Mouse (Mus musculus): Measurements from ENCODE around the gene Bfsp1. TPM values are rescaled to one million over a fixed set of nuclear protein-coding genes. Genes with fewer than 3 reads are reported as not detected.
A peak's percentile ranks its signal among the peaks of the same experiment; 100 is the strongest.

The Bfsp1 gene
- polyA plus RNA-seq, 1 experiment from 2014 or later: 2.5 TPM

GRCm38 (mm10) chr2:143851354-143852221 is 11.4 kb downstream of the Bfsp1 start:
- Histone ChIP-seq H3K4me2 (replicated peaks) (no peak overlapping the region), H3K4me3 (no peak overlapping the region), H3K4me1 (no peaks in the 10 kb centered on the region), H3K27ac (no peak overlapping the region), H3K27me3 (no peaks in the 10 kb centered on the region), H3K36me3 (no peaks in the 10 kb centered on the region), H3K9ac (no peak overlapping the region), H3K9me3 (no peaks in the 10 kb centered on the region)
- no peak for ATAC-seq (ENCODE audit: insufficient number of reproducible peaks, insufficient read depth, low FRiP score, low TSS enrichment)
- 84% methylated on average over 12 of the region's 12 CpGs for WGBS

- no peaks in the 10 kb centered on the region for H3K4me1 ChIP-seq
- H3K9ac ChIP-seq: no peak overlapping the region
- H3K4me3 ChIP-seq: no peak overlapping the region
- H3K27ac ChIP-seq: no peak overlapping the region
- no peak for ATAC-seq (ENCODE audit: insufficient number of reproducible peaks, insufficient read depth, low FRiP score, low TSS enrichment)
- H3K36me3 ChIP-seq: no peaks in the 10 kb centered on the region
- H3K27me3 ChIP-seq: no peaks in the 10 kb centered on the region
- 56% methylated on average over 3 of the region's 3 CpGs for WGBS
- no peak overlapping the region for H3K4me2 ChIP-seq (replicated peaks)
- H3K9me3 ChIP-seq: no peaks in the 10 kb centered on the region
Measured at GRCm38 (mm10) chr2:143847291-143847690, 15.7 kb downstream of the Bfsp1 start.

DNA sequence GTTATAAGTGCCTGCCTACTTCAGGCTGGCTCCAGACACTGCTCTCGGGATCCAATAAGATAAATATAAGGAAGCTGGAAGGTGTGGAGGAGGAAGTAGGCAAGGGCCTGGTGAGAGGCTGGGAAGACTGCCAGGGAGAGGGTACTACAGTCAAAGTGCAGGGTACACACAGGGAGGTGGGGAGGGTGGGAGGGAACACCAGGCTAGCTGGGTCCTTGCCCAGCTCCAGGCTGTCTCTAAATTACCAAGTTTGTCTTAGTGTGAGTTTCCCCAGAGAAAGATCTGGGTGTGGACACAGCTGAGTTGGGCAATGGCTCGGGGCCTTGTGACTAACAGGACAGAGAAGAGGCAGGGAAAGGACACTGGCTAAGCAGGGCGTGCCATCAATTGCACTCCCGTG is 16.2 kb downstream of the Bfsp1 start:
- no peaks in the 10 kb centered on the region for H3K27me3 ChIP-seq
- no peak overlapping the region for H3K4me3 ChIP-seq
- ATAC-seq (ENCODE audit: insufficient number of reproducible peaks, insufficient read depth, low FRiP score, low TSS enrichment): no peak
- no peaks in the 10 kb centered on the region for H3K36me3 ChIP-seq
- no peak overlapping the region for H3K4me2 ChIP-seq (replicated peaks)
- no peak overlapping the region for H3K9ac ChIP-seq
- no peaks in the 10 kb centered on the region for H3K4me1 ChIP-seq
- H3K27ac ChIP-seq: no peak overlapping the region
- no peaks in the 10 kb centered on the region for H3K9me3 ChIP-seq
- WGBS: 71% methylated on average over 4 of the region's 4 CpGs

DNA sequence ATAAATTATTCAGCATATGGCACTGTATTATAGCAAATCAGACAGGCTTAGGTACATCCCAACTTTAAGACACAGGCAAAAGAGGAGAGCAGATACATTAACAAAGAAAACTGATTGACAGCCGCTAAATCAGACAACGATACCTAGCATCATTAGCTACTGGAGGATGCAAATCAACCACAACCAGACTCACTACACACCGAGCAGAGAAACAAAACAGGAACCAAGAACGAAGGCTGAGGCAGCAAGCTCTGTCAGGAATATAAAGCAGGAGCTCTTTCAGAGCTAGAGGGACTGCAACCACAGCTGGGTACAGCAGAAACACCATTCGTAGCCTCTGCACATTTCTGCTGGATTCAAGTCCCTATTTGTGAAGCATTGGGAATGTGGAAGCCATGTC is 18.2 kb downstream of the Bfsp1 start:
- H3K27me3 ChIP-seq: no peaks in the 10 kb centered on the region
- H3K36me3 ChIP-seq: no peaks in the 10 kb centered on the region
- no peak for ATAC-seq (ENCODE audit: insufficient number of reproducible peaks, insufficient read depth, low FRiP score, low TSS enrichment)
- no peak overlapping the region for H3K4me2 ChIP-seq (replicated peaks)
- no peak overlapping the region for H3K9ac ChIP-seq
- no peaks in the 10 kb centered on the region for H3K4me1 ChIP-seq
- no peaks in the 10 kb centered on the region for H3K9me3 ChIP-seq
- no peak overlapping the region for H3K4me3 ChIP-seq
- H3K27ac ChIP-seq: no peak overlapping the region
- 80% methylated on average over 5 of the region's 5 CpGs for WGBS

GRCm38 (mm10) chr2:143841536-143841935 is 21.4 kb downstream of the Bfsp1 start:
- WGBS: 81% methylated on average over 7 of the region's 7 CpGs
- H3K4me3 ChIP-seq: no peak overlapping the region
- ATAC-seq (ENCODE audit: insufficient number of reproducible peaks, insufficient read depth, low FRiP score, low TSS enrichment): no peak

GRCm38 (mm10) chr2:143840895-143841294 is 22.1 kb downstream of the Bfsp1 start:
- Histone ChIP-seq H3K4me1 (peaks cover 4% of the 10 kb centered on the region; the same call in 1 of the 2 replicates), H3K27ac (no peak overlapping the region), H3K27me3 (no peaks in the 10 kb centered on the region), H3K36me3 (no peaks in the 10 kb centered on the region), H3K9ac (no peak overlapping the region), H3K9me3 (no peaks in the 10 kb centered on the region), H3K4me3 (no peak overlapping the region), H3K4me2 (replicated peaks) (no peak overlapping the region)
- WGBS: 70% methylated on average over 6 of the region's 6 CpGs
- ATAC-seq (ENCODE audit: insufficient number of reproducible peaks, insufficient read depth, low FRiP score, low TSS enrichment): no peak

More at GRCm38 (mm10) chr2:143841536-143841935, 21.4 kb downstream of the Bfsp1 start:
- Histone ChIP-seq H3K9ac (no peak overlapping the region), H3K36me3 (no peaks in the 10 kb centered on the region), H3K27ac (no peak overlapping the region), H3K27me3 (no peaks in the 10 kb centered on the region), H3K4me2 (replicated peaks) (no peak overlapping the region), H3K9me3 (no peaks in the 10 kb centered on the region), H3K4me1 (peaks cover 4% of the 10 kb centered on the region; the same call in 1 of the 2 replicates)

GRCm38 (mm10) chr2:143839458-143839857 is 23.5 kb downstream of the Bfsp1 start:
- H3K36me3 ChIP-seq: no peaks in the 10 kb centered on the region
- H3K4me1 ChIP-seq: peaks cover 4% of the 10 kb centered on the region
- H3K4me2 ChIP-seq (replicated peaks): no peak overlapping the region
- no peak for ATAC-seq (ENCODE audit: insufficient number of reproducible peaks, insufficient read depth, low FRiP score, low TSS enrichment)
- no peak overlapping the region for H3K4me3 ChIP-seq
- H3K27me3 ChIP-seq: no peaks in the 10 kb centered on the region
- H3K27ac ChIP-seq: no peak overlapping the region
- H3K9ac ChIP-seq: no peak overlapping the region
- WGBS: 86% methylated on average over 2 of the region's 2 CpGs
- H3K9me3 ChIP-seq: no peaks in the 10 kb centered on the region

DNA sequence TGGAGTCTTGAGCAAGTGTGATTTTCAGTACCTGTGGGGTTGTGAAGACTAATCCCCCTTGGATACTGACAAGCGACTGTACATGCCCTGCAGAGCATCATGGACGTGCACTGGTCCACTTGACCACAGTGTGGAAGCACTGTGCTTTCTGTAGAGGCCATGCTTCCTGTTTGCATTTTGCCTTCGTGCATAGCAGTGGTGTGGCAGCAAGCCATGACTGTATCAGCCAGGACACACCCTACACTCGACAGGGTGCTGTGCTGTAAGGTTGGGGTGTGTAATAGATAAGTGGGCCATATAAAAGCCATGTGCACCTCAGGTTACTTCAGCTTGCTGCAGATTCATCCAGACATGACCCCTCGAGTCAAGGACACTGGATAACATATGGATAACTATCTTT is 24.3 kb downstream of the Bfsp1 start:
- H3K4me3 ChIP-seq: no peak overlapping the region
- H3K27ac ChIP-seq: no peak overlapping the region
- no peaks in the 10 kb centered on the region for H3K27me3 ChIP-seq
- no peak overlapping the region for H3K9ac ChIP-seq
- no peaks in the 10 kb centered on the region for H3K36me3 ChIP-seq
- no peak overlapping the region for H3K4me2 ChIP-seq (replicated peaks)
- WGBS: 62% methylated on average over 5 of the region's 5 CpGs
- no peaks in the 10 kb centered on the region for H3K9me3 ChIP-seq
- peaks cover 11% of the 10 kb centered on the region for H3K4me1 ChIP-seq
- no peak for ATAC-seq (ENCODE audit: insufficient number of reproducible peaks, insufficient read depth, low FRiP score, low TSS enrichment)

DNA sequence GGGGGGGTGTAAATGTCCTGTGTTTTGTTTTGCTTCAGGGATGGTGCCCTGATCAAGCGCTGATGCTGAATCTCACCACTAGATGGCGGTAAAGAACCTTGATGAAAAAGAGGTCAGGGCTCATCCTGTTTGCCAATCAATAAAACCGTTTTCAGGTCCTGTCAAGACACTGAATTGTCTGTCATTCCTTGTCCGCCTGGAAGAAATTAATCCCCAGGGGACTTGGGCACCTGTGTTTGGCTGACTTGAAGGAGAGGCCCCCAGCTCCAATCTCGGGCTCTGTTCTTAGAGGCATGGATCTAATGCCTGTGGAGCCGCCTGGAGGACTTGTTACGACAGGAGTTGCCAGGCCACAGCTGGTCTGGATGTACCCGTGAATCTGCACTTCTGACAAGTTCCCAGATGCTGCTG is 25.7 kb downstream of the Bfsp1 start:
- Histone ChIP-seq H3K4me2 (replicated peaks) (peak overlapping the region; percentile 44), H3K9ac (no peak overlapping the region), H3K27ac (no peak overlapping the region), H3K27me3 (no peaks in the 10 kb centered on the region), H3K4me1 (peaks cover 11% of the 10 kb centered on the region), H3K9me3 (no peaks in the 10 kb centered on the region), H3K36me3 (no peaks in the 10 kb centered on the region), H3K4me3 (0 out of 2 replicates have a peak overlapping the region, but pooled peaks have one; percentile 10)
- 0 out of 2 replicates have a peak, but pooled peaks have one; percentile 22 for ATAC-seq (ENCODE audit: insufficient number of reproducible peaks, insufficient read depth, low FRiP score, low TSS enrichment)
- WGBS: under 1% methylated on average over 8 of the region's 8 CpGs

GRCm38 (mm10) chr2:143835820-143836219 is 27.2 kb downstream of the Bfsp1 start:
- no peaks in the 10 kb centered on the region for H3K27me3 ChIP-seq
- no peaks in the 10 kb centered on the region for H3K36me3 ChIP-seq
- no peak overlapping the region for H3K27ac ChIP-seq
- no peak for ATAC-seq (ENCODE audit: insufficient number of reproducible peaks, insufficient read depth, low FRiP score, low TSS enrichment)
- H3K4me1 ChIP-seq: peaks cover 16% of the 10 kb centered on the region
- WGBS: 88% methylated on average over 7 of the region's 7 CpGs
- no peak overlapping the region for H3K9ac ChIP-seq
- H3K4me3 ChIP-seq: no peak overlapping the region
- no peaks in the 10 kb centered on the region for H3K9me3 ChIP-seq
- no peak overlapping the region for H3K4me2 ChIP-seq (replicated peaks)

- Histone ChIP-seq H3K27ac (peak overlapping the region; percentile 12; the same call in 1 of the 2 replicates), H3K4me3 (no peak overlapping the region), H3K4me1 (peaks cover 16% of the 10 kb centered on the region), H3K9me3 (no peaks in the 10 kb centered on the region), H3K4me2 (replicated peaks) (no peak overlapping the region; the same call in 1 of the 2 replicates), H3K9ac (no peak overlapping the region), H3K36me3 (no peaks in the 10 kb centered on the region), H3K27me3 (no peaks in the 10 kb centered on the region)
- whole genome bisulfite sequencing: 45% methylated on average over 6 of the region's 6 CpGs
- no peak for ATAC-seq (ENCODE audit: insufficient number of reproducible peaks, insufficient read depth, low FRiP score, low TSS enrichment)
Measured at GRCm38 (mm10) chr2:143834082-143834481, 28.9 kb downstream of the Bfsp1 start.

DNA sequence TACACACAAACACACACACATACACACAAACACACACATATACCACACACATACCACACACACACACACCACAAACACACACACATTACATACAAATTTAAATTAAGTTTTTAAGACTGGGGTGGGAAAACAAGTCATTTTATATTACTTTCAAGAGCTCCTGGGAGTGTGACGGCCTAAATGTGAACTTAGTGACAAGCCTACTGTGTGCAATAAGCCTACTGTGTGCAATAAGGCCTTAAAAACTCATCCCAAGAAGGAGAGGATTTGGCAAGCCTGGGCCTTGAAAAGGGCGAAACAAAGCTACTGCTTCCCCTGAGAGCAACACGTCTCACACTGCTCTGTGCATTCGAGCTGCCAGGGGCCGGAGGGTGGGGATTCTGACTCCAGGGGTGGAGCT is 30.3 kb downstream of the Bfsp1 start:
- Histone ChIP-seq H3K9me3 (no peaks in the 10 kb centered on the region), H3K4me2 (replicated peaks) (no peak overlapping the region), H3K9ac (no peak overlapping the region), H3K4me1 (peaks cover 16% of the 10 kb centered on the region), H3K4me3 (no peak overlapping the region), H3K27ac (no peak overlapping the region), H3K36me3 (no peaks in the 10 kb centered on the region), H3K27me3 (no peaks in the 10 kb centered on the region)
- ATAC-seq (ENCODE audit: insufficient number of reproducible peaks, insufficient read depth, low FRiP score, low TSS enrichment): no peak
- WGBS: 72% methylated on average over 5 of the region's 5 CpGs

All from embryonic facial prominence, embryonic 12.5 days (tissue).